27 mouse cellular contexts compared by ENCODE assay signal in the genomic region with DNA sequence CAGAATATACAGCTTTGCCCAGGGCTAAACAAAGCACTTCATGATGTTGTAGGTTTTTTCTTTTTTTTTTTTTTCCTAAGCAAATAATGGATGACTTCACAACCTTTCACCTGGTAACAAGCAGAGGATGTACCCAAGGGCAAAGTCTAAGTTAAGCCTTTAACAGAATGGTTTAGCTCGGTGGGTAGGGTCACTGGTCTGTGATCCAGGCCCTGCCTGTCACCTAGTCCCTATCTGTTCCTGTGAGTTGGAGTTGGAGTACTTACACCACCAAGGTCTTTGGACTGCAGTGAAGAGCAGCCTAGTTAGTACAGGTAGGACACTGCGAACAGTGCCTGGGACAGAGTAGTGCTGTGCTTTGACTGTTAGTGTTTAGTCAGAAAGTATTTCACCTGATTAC. TPM values are rescaled to one million over a fixed set of nuclear protein-coding genes. Genes with fewer than 3 reads are reported as not detected.
DNase-seq lines count a peak whose midpoint lies in the region; ATAC-seq and TF ChIP-seq lines count a peak whose summit lies in the region.
"Had no signal": no experiment of that assay in that cellular context is flagged by ENCODE, and none has a peak within 500 bp of the region (broad histone marks: within the 10 kb centered on the region; RNA-seq: fewer than 3 reads in every experiment).

No protein-coding gene starts in this region.

- no peak overlapping the region for H3K27ac ChIP-seq in kidney, embryonic 16.5 days (ENCODE audit: low read length)
- no peak overlapping the region for H3K27ac ChIP-seq in testis, adult 2 months (ENCODE audit: control insufficient read depth, insufficient read depth, low read depth, low read length)
- H3K27ac ChIP-seq in liver, embryonic 15.5 days (replicated peaks): no peak overlapping the region
- H3K27ac ChIP-seq in gastrocnemius, adult 2 months: no peak overlapping the region
- H3K27ac ChIP-seq: forebrain, embryonic 13.5 days; hindbrain, embryonic 12.5 days; hindbrain, postnatal 0 days; intestine, embryonic 15.5 days; limb, embryonic 13.5 days; midbrain, embryonic 10.5 days; neural tube, embryonic 13.5 days had no signal

- TF ChIP-seq POLR2A in testis, adult 2 months (IDR thresholded peaks at IDR 0.05; ENCODE audit: control insufficient read depth, low read depth, low read length): no peak

- intact Hi-C loops in gastrocnemius, adult 2 months (cut with DNase I): no loop called here

- 92% methylated on average over 2 of the region's 2 CpGs for WGBS in kidney, embryonic 16.5 days
- WGBS in liver, embryonic 15.5 days (ENCODE audit: insufficient replicate concordance): 72% methylated on average over 2 of the region's 2 CpGs

- no peak overlapping the region for H3K4me2 ChIP-seq in kidney, embryonic 16.5 days (replicated peaks; ENCODE audit: low read depth, low read length)
- H3K4me2 ChIP-seq in liver, embryonic 15.5 days: no peak overlapping the region
- H3K4me2 ChIP-seq: forebrain, embryonic 13.5 days; heart, embryonic 11.5 days; hindbrain, embryonic 12.5 days; intestine, embryonic 15.5 days; limb, embryonic 13.5 days; lung, embryonic 14.5 days; neural tube, embryonic 13.5 days had no signal

- no peaks in the 10 kb centered on the region for H3K27me3 ChIP-seq in kidney, embryonic 16.5 days (ENCODE audit: insufficient read depth, low read length)
- H3K27me3 ChIP-seq in testis, adult 2 months (ENCODE audit: control insufficient read depth, insufficient read depth, low read length): no peaks in the 10 kb centered on the region
- H3K27me3 ChIP-seq in liver, embryonic 15.5 days: no peaks in the 10 kb centered on the region
- H3K27me3 ChIP-seq: forebrain, embryonic 13.5 days; hindbrain, embryonic 12.5 days; intestine, embryonic 15.5 days; limb, embryonic 13.5 days; neural tube, embryonic 13.5 days had no signal

- peak; percentile 38 to 42 for DNase-seq in kidney, adult 8-10 months
- no peak for DNase-seq in testis, postnatal 10 days (ENCODE audit: low spot score)
- DNase-seq in gastrocnemius, adult 2 months: no peak
- DNase-seq in left cerebral cortex, adult 18-20 months (ENCODE audit: low spot score in 2 of 2): no peak
- DNase-seq: adrenal gland, postnatal 14 days; cerebellum, adult 11 months; cerebellum, adult 9-10 months; cerebellum, postnatal 36 days; gastrocnemius, postnatal 36 days; heart, adult 18-20 months; heart, postnatal 36 days; lung, embryonic 14.5 days; lung, postnatal 14 days; right cerebral cortex, postnatal 4 days; thymus, postnatal 14 days had no signal

- no peaks in the 10 kb centered on the region for H3K9me3 ChIP-seq in kidney, embryonic 16.5 days (ENCODE audit: low read length)
- H3K9me3 ChIP-seq in liver, embryonic 15.5 days (replicated peaks): no peaks in the 10 kb centered on the region
- H3K9me3 ChIP-seq: forebrain, embryonic 13.5 days; hindbrain, embryonic 12.5 days; intestine, embryonic 15.5 days; limb, embryonic 13.5 days; midbrain, embryonic 10.5 days; neural tube, embryonic 13.5 days had no signal

- no peak overlapping the region for H3K9ac ChIP-seq in kidney, embryonic 16.5 days (replicated peaks; ENCODE audit: low read length)
- no peak overlapping the region for H3K9ac ChIP-seq in liver, embryonic 15.5 days
- H3K9ac ChIP-seq: forebrain, embryonic 13.5 days; hindbrain, embryonic 12.5 days; intestine, embryonic 15.5 days; limb, embryonic 13.5 days; lung, embryonic 14.5 days; neural tube, embryonic 13.5 days had no signal

- H3K4me3 ChIP-seq in kidney, embryonic 16.5 days (ENCODE audit: low read length): no peak overlapping the region
- H3K4me3 ChIP-seq in testis, adult 2 months (ENCODE audit: control insufficient read depth, low read depth, low read length): peak overlapping the region; percentile 42; the same call in 1 of the 2 replicates
- H3K4me3 ChIP-seq in liver, embryonic 15.5 days (replicated peaks): no peak overlapping the region
- H3K4me3 ChIP-seq in gastrocnemius, adult 2 months: no peak overlapping the region
- H3K4me3 ChIP-seq: forebrain, embryonic 13.5 days; hindbrain, embryonic 12.5 days; intestine, embryonic 15.5 days; limb, embryonic 13.5 days; midbrain, embryonic 10.5 days; neural tube, embryonic 13.5 days had no signal

- TF ChIP-seq CTCF in testis, adult 2 months (IDR thresholded peaks at IDR 0.05; ENCODE audit: control insufficient read depth, insufficient read depth, insufficient replicate concordance, low read depth, low read length): no peak
- no peak for TF ChIP-seq CTCF in gastrocnemius, adult 2 months (IDR thresholded peaks at IDR 0.05)

- ATAC-seq in kidney, embryonic 16.5 days (ENCODE audit: low FRiP score, low TSS enrichment): no peak
- ATAC-seq in liver, embryonic 15.5 days (ENCODE audit: insufficient read depth): peak; percentile 83
- no peak for ATAC-seq in CD4-positive, CD25-positive, alpha-beta regulatory T cell, adult 4 months
- ATAC-seq: forebrain, embryonic 13.5 days; hindbrain, postnatal 0 days; intestine, embryonic 15.5 days had no signal

- H3K36me3 ChIP-seq in kidney, embryonic 16.5 days (ENCODE audit: insufficient read depth, low read length): peaks cover 35% of the 10 kb centered on the region
- no peaks in the 10 kb centered on the region; the same call in 1 of the 2 replicates for H3K36me3 ChIP-seq in testis, adult 2 months (ENCODE audit: control insufficient read depth, insufficient read depth, low read length)
- peaks cover 53% of the 10 kb centered on the region for H3K36me3 ChIP-seq in liver, embryonic 15.5 days (replicated peaks)

- no peaks in the 10 kb centered on the region for H3K4me1 ChIP-seq in kidney, embryonic 16.5 days (ENCODE audit: insufficient read depth, low read length)
- no peaks in the 10 kb centered on the region for H3K4me1 ChIP-seq in testis, adult 2 months (ENCODE audit: control insufficient read depth, insufficient read depth, low read length)
- no peaks in the 10 kb centered on the region for H3K4me1 ChIP-seq in liver, embryonic 15.5 days (replicated peaks)
- H3K4me1 ChIP-seq: hindbrain, embryonic 12.5 days; intestine, embryonic 15.5 days; midbrain, embryonic 10.5 days; neural tube, embryonic 13.5 days had no signal

RNA-seq across cellular contexts. Expression of a gene that starts 53.7 kb away (rescaled TPM):
- polyA plus RNA-seq in kidney, embryonic 16.5 days (2015; fragmentation: Nextera tagmentation; extraction: Ambion mirVana): 32.7 and 36.2 TPM in 2 replicates
- 4.3 and 5.4 TPM in 2 replicates for polyA plus RNA-seq in testis, adult 2 months (2012; rRNA removed)
- 11.9 TPM in 2 replicates for polyA plus RNA-seq in liver, embryonic 15.5 days (2015; fragmentation: Nextera tagmentation; extraction: Ambion mirVana)
- 10 to 100 TPM; 21.7 to 23.9 TPM for polyA plus RNA-seq in CD4-positive, CD25-positive, alpha-beta regulatory T cell, adult 4 months (2017; shearing (Covaris generic))
- total RNA-seq in gastrocnemius, adult 2 months (2021): 10 to 100 TPM; 14.7 to 15.3 TPM
- 10 to 100 TPM; 55.2 to 56.4 TPM for total RNA-seq in left cerebral cortex, adult 18-20 months (2021)

Comparison
In these comparisons a context has a peak if more than half of its experiments do, and no peak if none do; other contexts are left out.
1. DNase-seq: peak in kidney, adult 8-10 months (2 of 2); none in testis, postnatal 10 days (single experiment), gastrocnemius, adult 2 months (single experiment) and left cerebral cortex, adult 18-20 months (0 of 2).